Mouse (Mus musculus): ENCODE results near the gene Espn. TPM values are rescaled to one million over a fixed set of nuclear protein-coding genes. Genes with fewer than 3 reads are reported as not detected.

Gene Espn
- polyA plus RNA-seq, 1 experiment = 87.1 TPM

GRCm38 (mm10) chr4:152103025-152103424 lies 49.1 kb downstream of the Espn start:
- H3K4me3 ChIP-seq (ENCODE audit: control insufficient read depth, low read depth, low read length) = no peak overlapping the region
- no peak for TF ChIP-seq POLR2A (IDR thresholded peaks at IDR 0.05; ENCODE audit: control insufficient read depth, low read depth, low read length)
- TF ChIP-seq CTCF (IDR thresholded peaks at IDR 0.05; ENCODE audit: control insufficient read depth, insufficient read depth, insufficient replicate concordance, low read depth, low read length) = peak; percentile 80; the same call in 1 of the 2 replicates
- no peaks in the 10 kb centered on the region for H3K27me3 ChIP-seq (ENCODE audit: control insufficient read depth, insufficient read depth, low read length)
- H3K36me3 ChIP-seq (ENCODE audit: control insufficient read depth, insufficient read depth, low read length) = no peaks in the 10 kb centered on the region
- H3K27ac ChIP-seq (ENCODE audit: control insufficient read depth, insufficient read depth, low read depth, low read length) = no peak overlapping the region
- H3K4me1 ChIP-seq (ENCODE audit: control insufficient read depth, insufficient read depth, low read length) = peaks cover 9% of the 10 kb centered on the region

- Histone ChIP-seq H3K27me3 (ENCODE audit: control insufficient read depth, insufficient read depth, low read length) (no peaks in the 10 kb centered on the region), H3K4me1 (ENCODE audit: control insufficient read depth, insufficient read depth, low read length) (peaks cover 3% of the 10 kb centered on the region), H3K27ac (ENCODE audit: control insufficient read depth, insufficient read depth, low read depth, low read length) (no peak overlapping the region)
Measured at GRCm38 (mm10) chr4:152101921-152102320, 50.2 kb downstream of the Espn start.

GRCm38 (mm10) chr4:152101081-152101653 lies 51.0 kb downstream of the Espn start:
- Histone ChIP-seq H3K27ac (ENCODE audit: control insufficient read depth, insufficient read depth, low read depth, low read length) (peak overlapping the region; percentile 7; the same call in 1 of the 2 replicates), H3K27me3 (ENCODE audit: control insufficient read depth, insufficient read depth, low read length) (no peaks in the 10 kb centered on the region), H3K4me3 (ENCODE audit: control insufficient read depth, low read depth, low read length) (no peak overlapping the region), H3K36me3 (ENCODE audit: control insufficient read depth, insufficient read depth, low read length) (no peaks in the 10 kb centered on the region), H3K4me1 (ENCODE audit: control insufficient read depth, insufficient read depth, low read length) (no peaks in the 10 kb centered on the region; the same call in none of the 2 replicates)
- no peak for TF ChIP-seq POLR2A (IDR thresholded peaks at IDR 0.05; ENCODE audit: control insufficient read depth, low read depth, low read length)

More at GRCm38 (mm10) chr4:152101921-152102320, 50.2 kb downstream of the Espn start:
- TF ChIP-seq POLR2A (IDR thresholded peaks at IDR 0.05; ENCODE audit: control insufficient read depth, low read depth, low read length) (no peak), CTCF (IDR thresholded peaks at IDR 0.05; ENCODE audit: control insufficient read depth, insufficient read depth, insufficient replicate concordance, low read depth, low read length) (no peak)
- no peak overlapping the region for H3K4me3 ChIP-seq (ENCODE audit: control insufficient read depth, low read depth, low read length)
- H3K36me3 ChIP-seq (ENCODE audit: control insufficient read depth, insufficient read depth, low read length) = no peaks in the 10 kb centered on the region

- Histone ChIP-seq H3K27ac (ENCODE audit: control insufficient read depth, insufficient read depth, low read depth, low read length) (peak overlapping the region; percentile 7), H3K4me3 (ENCODE audit: control insufficient read depth, low read depth, low read length) (no peak overlapping the region), H3K4me1 (ENCODE audit: control insufficient read depth, insufficient read depth, low read length) (no peaks in the 10 kb centered on the region; the same call in none of the 2 replicates), H3K27me3 (ENCODE audit: control insufficient read depth, insufficient read depth, low read length) (no peaks in the 10 kb centered on the region), H3K36me3 (ENCODE audit: control insufficient read depth, insufficient read depth, low read length) (no peaks in the 10 kb centered on the region)
- TF ChIP-seq POLR2A (IDR thresholded peaks at IDR 0.05; ENCODE audit: control insufficient read depth, low read depth, low read length) (no peak), CTCF (IDR thresholded peaks at IDR 0.05; ENCODE audit: control insufficient read depth, insufficient read depth, insufficient replicate concordance, low read depth, low read length) (no peak)
Measured at GRCm38 (mm10) chr4:152100541-152100940, 51.6 kb downstream of the Espn start.

- Histone ChIP-seq H3K36me3 (ENCODE audit: control insufficient read depth, insufficient read depth, low read length) (no peaks in the 10 kb centered on the region), H3K4me3 (ENCODE audit: control insufficient read depth, low read depth, low read length) (no peak overlapping the region), H3K27ac (ENCODE audit: control insufficient read depth, insufficient read depth, low read depth, low read length) (no peak overlapping the region), H3K27me3 (ENCODE audit: control insufficient read depth, insufficient read depth, low read length) (no peaks in the 10 kb centered on the region), H3K4me1 (ENCODE audit: control insufficient read depth, insufficient read depth, low read length) (no peaks in the 10 kb centered on the region; the same call in none of the 2 replicates)
- no peak for TF ChIP-seq POLR2A (IDR thresholded peaks at IDR 0.05; ENCODE audit: control insufficient read depth, low read depth, low read length)
- TF ChIP-seq CTCF (IDR thresholded peaks at IDR 0.05; ENCODE audit: control insufficient read depth, insufficient read depth, insufficient replicate concordance, low read depth, low read length) = no peak
Measured at GRCm38 (mm10) chr4:152097911-152098799, 54.0 kb downstream of the Espn start.

GRCm38 (mm10) chr4:152096927-152097326 lies 55.2 kb downstream of the Espn start:
- Histone ChIP-seq H3K27me3 (ENCODE audit: control insufficient read depth, insufficient read depth, low read length) (no peaks in the 10 kb centered on the region), H3K36me3 (ENCODE audit: control insufficient read depth, insufficient read depth, low read length) (no peaks in the 10 kb centered on the region), H3K27ac (ENCODE audit: control insufficient read depth, insufficient read depth, low read depth, low read length) (no peak overlapping the region), H3K4me1 (ENCODE audit: control insufficient read depth, insufficient read depth, low read length) (peaks cover 3% of the 10 kb centered on the region), H3K4me3 (ENCODE audit: control insufficient read depth, low read depth, low read length) (no peak overlapping the region; the same call in 1 of the 2 replicates)
- no peak for TF ChIP-seq CTCF (IDR thresholded peaks at IDR 0.05; ENCODE audit: control insufficient read depth, insufficient read depth, insufficient replicate concordance, low read depth, low read length)
- no peak for TF ChIP-seq POLR2A (IDR thresholded peaks at IDR 0.05; ENCODE audit: control insufficient read depth, low read depth, low read length)
